Mouse (Mus musculus): ENCODE data around the gene Chst12.

Gene Chst12

GRCm38 (mm10) chr5:140505208-140505780, at the start of gene Chst12:
Chst12 (plus strand) TSS chr5:140505550.
- TF ChIP-seq GATA4 (IDR thresholded peaks at IDR 0.05; ENCODE audit: insufficient replicate concordance, low read length), result peak; percentile 65; the same call in 1 of the 2 replicates

- TF ChIP-seq GATA4 (IDR thresholded peaks at IDR 0.05; ENCODE audit: insufficient replicate concordance, low read length), result no peak
These were observed 43.9 kb upstream of the Chst12 start for GRCm38 (mm10) chr5:140461476-140461875.

GRCm38 (mm10) chr5:140464943-140465342, 40.4 kb upstream of the Chst12 start:
- no peak for TF ChIP-seq GATA4 (IDR thresholded peaks at IDR 0.05; ENCODE audit: insufficient replicate concordance, low read length)

- TF ChIP-seq GATA4 (IDR thresholded peaks at IDR 0.05; ENCODE audit: insufficient replicate concordance, low read length), result no peak
These were observed 33.0 kb upstream of the Chst12 start for GRCm38 (mm10) chr5:140472336-140472735.

GRCm38 (mm10) chr5:140481458-140481857, 23.9 kb upstream of the Chst12 start:
- TF ChIP-seq GATA4 (IDR thresholded peaks at IDR 0.05; ENCODE audit: insufficient replicate concordance, low read length), result no peak

- TF ChIP-seq GATA4 (IDR thresholded peaks at IDR 0.05; ENCODE audit: insufficient replicate concordance, low read length), result no peak
These were observed 14.2 kb upstream of the Chst12 start for GRCm38 (mm10) chr5:140491142-140491541.

GRCm38 (mm10) chr5:140492684-140493233, 12.6 kb upstream of the Chst12 start:
- no peak for TF ChIP-seq GATA4 (IDR thresholded peaks at IDR 0.05; ENCODE audit: insufficient replicate concordance, low read length)

- TF ChIP-seq GATA4 (IDR thresholded peaks at IDR 0.05; ENCODE audit: insufficient replicate concordance, low read length), result no peak
These were observed 7.2 kb upstream of the Chst12 start for GRCm38 (mm10) chr5:140498176-140498575.

- TF ChIP-seq GATA4 (IDR thresholded peaks at IDR 0.05; ENCODE audit: insufficient replicate concordance, low read length), result no peak
These were observed 4.6 kb upstream of the Chst12 start for GRCm38 (mm10) chr5:140500736-140501135.

- no peak for TF ChIP-seq GATA4 (IDR thresholded peaks at IDR 0.05; ENCODE audit: insufficient replicate concordance, low read length)
These were observed 3.1 kb upstream of the Chst12 start for GRCm38 (mm10) chr5:140501982-140502836.

GRCm38 (mm10) chr5:140506096-140506794, 895 bp downstream of the Chst12 start:
- no peak for TF ChIP-seq GATA4 (IDR thresholded peaks at IDR 0.05; ENCODE audit: insufficient replicate concordance, low read length)

GRCm38 (mm10) chr5:140507466-140508208, 2.3 kb downstream of the Chst12 start:
- TF ChIP-seq GATA4 (IDR thresholded peaks at IDR 0.05; ENCODE audit: insufficient replicate concordance, low read length), result no peak

- TF ChIP-seq GATA4 (IDR thresholded peaks at IDR 0.05; ENCODE audit: insufficient replicate concordance, low read length), result no peak
These were observed 3.3 kb downstream of the Chst12 start for GRCm38 (mm10) chr5:140508686-140509085.

GRCm38 (mm10) chr5:140509204-140509603, 3.9 kb downstream of the Chst12 start:
- TF ChIP-seq GATA4 (IDR thresholded peaks at IDR 0.05; ENCODE audit: insufficient replicate concordance, low read length), result no peak

Measured in liver, adult (tissue).